ENCODE assay signal across 20 mouse cellular contexts in genomic region chr13:15094836-15095235, GRCm38 (mm10).
"Had no signal": no experiment of that assay in that cellular context is flagged by ENCODE, and none has a peak within 500 bp of the region (broad histone marks: within the 10 kb centered on the region; RNA-seq: fewer than 3 reads in every experiment).

No protein-coding gene starts in this region.

- H3K27me3 ChIP-seq: limb, embryonic 12.5 days; limb, embryonic 15.5 days; liver, embryonic 12.5 days; liver, embryonic 15.5 days; midbrain, embryonic 12.5 days; midbrain, embryonic 15.5 days; neural tube, embryonic 12.5 days; neural tube, embryonic 15.5 days; stomach, embryonic 15.5 days had no signal

- ATAC-seq: hindbrain, postnatal 0 days; inflammation-experienced regulatory T-cells, adult 6 months; intestine, embryonic 16.5 days; liver, embryonic 12.5 days; midbrain, embryonic 15.5 days had no signal

- H3K9me3 ChIP-seq: limb, embryonic 12.5 days; limb, embryonic 15.5 days; liver, embryonic 12.5 days; liver, embryonic 15.5 days; midbrain, embryonic 12.5 days; midbrain, embryonic 15.5 days; neural tube, embryonic 12.5 days; neural tube, embryonic 15.5 days; stomach, embryonic 15.5 days had no signal

- H3K27ac ChIP-seq: hindbrain, postnatal 0 days; limb, embryonic 12.5 days; limb, embryonic 15.5 days; liver, embryonic 12.5 days; liver, embryonic 15.5 days; macrophage; midbrain, embryonic 12.5 days; midbrain, embryonic 15.5 days; neural tube, embryonic 12.5 days; neural tube, embryonic 15.5 days; stomach, embryonic 15.5 days had no signal

- H3K4me3 ChIP-seq: limb, embryonic 12.5 days; limb, embryonic 15.5 days; liver, embryonic 12.5 days; liver, embryonic 15.5 days; midbrain, embryonic 12.5 days; midbrain, embryonic 15.5 days; neural tube, embryonic 12.5 days; neural tube, embryonic 15.5 days; stomach, embryonic 15.5 days had no signal

- H3K36me3 ChIP-seq: limb, embryonic 12.5 days; limb, embryonic 15.5 days; liver, embryonic 12.5 days; liver, embryonic 15.5 days; midbrain, embryonic 12.5 days; midbrain, embryonic 15.5 days; neural tube, embryonic 12.5 days; neural tube, embryonic 15.5 days; stomach, embryonic 15.5 days had no signal

- H3K9ac ChIP-seq: limb, embryonic 12.5 days; limb, embryonic 15.5 days; liver, embryonic 12.5 days; liver, embryonic 15.5 days; lung, embryonic 14.5 days; midbrain, embryonic 12.5 days; midbrain, embryonic 15.5 days; neural tube, embryonic 12.5 days; neural tube, embryonic 15.5 days; stomach, embryonic 15.5 days had no signal

- H3K4me2 ChIP-seq: limb, embryonic 12.5 days; limb, embryonic 15.5 days; liver, embryonic 12.5 days; liver, embryonic 15.5 days; lung, embryonic 14.5 days; midbrain, embryonic 12.5 days; midbrain, embryonic 15.5 days; neural tube, embryonic 12.5 days; neural tube, embryonic 15.5 days; stomach, embryonic 15.5 days had no signal

- H3K4me1 ChIP-seq: limb, embryonic 12.5 days; limb, embryonic 15.5 days; liver, embryonic 12.5 days; liver, embryonic 15.5 days; midbrain, embryonic 12.5 days; midbrain, embryonic 15.5 days; neural tube, embryonic 12.5 days; neural tube, embryonic 15.5 days; stomach, embryonic 15.5 days had no signal

- DNase-seq: kidney, postnatal 25 days; left cerebral cortex, postnatal 4 days; lung, embryonic 14.5 days; right cerebral cortex, adult 18-20 months; right cerebral cortex, postnatal 25 days; spleen, adult 18-20 months; thymus, postnatal 25 days had no signal
